Mouse (Mus musculus): ENCODE data around the gene Slc6a5.
A peak's percentile ranks its signal among the peaks of the same experiment; 100 is the strongest.

Gene Slc6a5

GRCm38 (mm10) chr7:49981511-49982227, 71.7 kb downstream of the Slc6a5 start:
- DNase-seq (ENCODE audit: low read depth, low spot score), result peak; percentile 53

- DNase-seq (ENCODE audit: low read depth, low spot score), result no peak
Measured at GRCm38 (mm10) chr7:49984698-49985097, 74.8 kb downstream of the Slc6a5 start.

GRCm38 (mm10) chr7:49985947-49986346, 76.0 kb downstream of the Slc6a5 start:
- DNase-seq (ENCODE audit: low read depth, low spot score), result peak; percentile 65

GRCm38 (mm10) chr7:49999321-49999720, 89.4 kb downstream of the Slc6a5 start:
- no peak for DNase-seq (ENCODE audit: low read depth, low spot score)

- DNase-seq (ENCODE audit: low read depth, low spot score), result no peak
Measured at GRCm38 (mm10) chr7:50005268-50005667, 95.3 kb downstream of the Slc6a5 start.

Data from ZHBTc4 (cell line).